Mouse (Mus musculus): ENCODE results near the gene Sh2b3. TPM values are rescaled to one million over a fixed set of nuclear protein-coding genes. Genes with fewer than 3 reads are reported as not detected.

Gene Sh2b3
- polyA plus RNA-seq (2012; rRNA removed), result 62.5 and 88.1 TPM in 2 replicates

DNA sequence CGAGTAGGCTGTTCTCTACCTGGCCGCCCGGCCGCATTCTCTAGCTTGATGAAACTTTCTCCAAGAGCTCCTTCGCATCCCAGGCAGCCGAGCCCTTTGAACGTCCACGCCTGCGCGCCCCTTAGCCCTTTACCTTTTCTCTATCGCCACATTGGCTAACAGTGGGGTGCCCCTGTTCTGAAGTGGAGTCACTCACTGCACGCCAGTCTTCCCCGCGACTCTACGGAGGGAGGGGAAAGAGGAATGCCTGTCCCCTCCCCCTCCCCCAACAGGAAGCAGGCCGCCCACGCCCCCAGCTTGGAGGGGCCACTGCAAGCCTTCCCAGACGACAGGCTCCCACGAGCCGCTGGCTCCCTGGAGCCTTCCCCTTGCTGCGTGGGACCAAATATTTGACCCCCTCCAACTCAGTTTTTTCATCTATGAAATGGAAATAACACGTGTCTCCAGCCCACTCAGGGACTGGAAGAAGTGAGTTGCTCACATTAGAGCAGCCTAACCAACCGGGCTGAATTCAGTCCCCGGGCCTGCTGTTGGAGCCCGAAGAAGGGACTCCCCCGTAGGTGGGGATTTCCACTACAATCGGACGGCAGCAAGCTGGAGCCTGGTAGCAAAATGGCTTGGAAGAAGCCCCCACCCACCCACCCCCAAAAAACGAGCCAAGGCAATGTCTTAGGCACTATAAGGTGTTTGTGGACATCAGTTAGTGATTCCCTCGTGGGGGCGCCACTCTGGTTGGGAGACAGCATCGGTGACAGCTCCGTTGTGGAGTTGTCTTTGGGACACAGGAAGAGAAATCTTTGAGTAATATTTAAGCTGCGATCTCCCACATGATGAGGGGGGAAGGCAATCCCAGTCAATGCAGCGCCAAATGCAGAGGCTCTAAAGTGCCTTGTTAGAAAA, at the start of gene Sh2b3:
TSS of gene Sh2b3 (minus strand) at position 206 of the 900 bp plus-strand sequence.
- no peaks in the 10 kb centered on the region for H3K36me3 ChIP-seq (ENCODE audit: control insufficient read depth, insufficient read depth, low read length)
- H3K4me3 ChIP-seq (ENCODE audit: low read depth, low read length), result peak within 1 kb of the TSS; percentile 94
- no peaks in the 10 kb centered on the region for H3K27me3 ChIP-seq (ENCODE audit: control insufficient read depth, insufficient read depth, low read length)
- no peak for TF ChIP-seq POLR2A (IDR thresholded peaks at IDR 0.05; ENCODE audit: low read depth, low read length)
- TF ChIP-seq CTCF (IDR thresholded peaks at IDR 0.05; ENCODE audit: extremely low read depth, insufficient read length, insufficient replicate concordance, low read depth, low read length), result peak; percentile 9; the same call in 1 of the 2 replicates
- peak within 1 kb of the TSS; percentile 91 for H3K27ac ChIP-seq (ENCODE audit: insufficient read depth, low read depth, low read length)
- H3K4me1 ChIP-seq (ENCODE audit: control insufficient read depth, insufficient read depth, insufficient read length, low read length), result peaks cover 33% of the 10 kb centered on the region
- under 1% methylated on average over 35 of the region's 35 CpGs for WGBS

DNA sequence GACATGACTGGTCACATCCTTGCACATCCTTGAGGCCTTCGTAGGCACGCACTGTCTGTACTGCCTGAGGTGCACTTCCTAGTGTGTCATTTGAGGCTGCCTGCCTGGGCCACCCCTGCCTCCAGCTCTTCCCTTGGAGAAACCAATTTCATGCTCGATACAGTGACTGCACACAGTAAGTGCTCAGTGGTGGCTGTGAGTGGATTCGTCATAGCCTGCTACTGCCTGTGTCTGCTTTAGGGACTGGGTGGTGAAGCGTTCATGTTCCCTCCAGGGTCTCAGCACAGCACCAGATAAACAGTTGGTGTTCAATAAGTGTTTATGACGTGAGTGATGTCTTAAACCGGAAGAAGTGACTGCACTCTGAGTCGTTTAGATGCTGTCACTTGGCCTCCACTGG, 45.9 kb upstream of the Sh2b3 start:
- H3K36me3 ChIP-seq (ENCODE audit: control insufficient read depth, insufficient read depth, low read length), result no peaks in the 10 kb centered on the region
- H3K4me1 ChIP-seq (ENCODE audit: control insufficient read depth, insufficient read depth, insufficient read length, low read length), result peaks cover 6% of the 10 kb centered on the region; the same call in 1 of the 2 replicates
- WGBS, result 76% methylated on average over 8 of the region's 8 CpGs
- no peak overlapping the region for H3K27ac ChIP-seq (ENCODE audit: insufficient read depth, low read depth, low read length)
- TF ChIP-seq POLR2A (IDR thresholded peaks at IDR 0.05; ENCODE audit: low read depth, low read length) (no peak), CTCF (IDR thresholded peaks at IDR 0.05; ENCODE audit: extremely low read depth, insufficient read length, insufficient replicate concordance, low read depth, low read length) (no peak)
- H3K27me3 ChIP-seq (ENCODE audit: control insufficient read depth, insufficient read depth, low read length), result no peaks in the 10 kb centered on the region
- no peak overlapping the region for H3K4me3 ChIP-seq (ENCODE audit: low read depth, low read length)

DNA sequence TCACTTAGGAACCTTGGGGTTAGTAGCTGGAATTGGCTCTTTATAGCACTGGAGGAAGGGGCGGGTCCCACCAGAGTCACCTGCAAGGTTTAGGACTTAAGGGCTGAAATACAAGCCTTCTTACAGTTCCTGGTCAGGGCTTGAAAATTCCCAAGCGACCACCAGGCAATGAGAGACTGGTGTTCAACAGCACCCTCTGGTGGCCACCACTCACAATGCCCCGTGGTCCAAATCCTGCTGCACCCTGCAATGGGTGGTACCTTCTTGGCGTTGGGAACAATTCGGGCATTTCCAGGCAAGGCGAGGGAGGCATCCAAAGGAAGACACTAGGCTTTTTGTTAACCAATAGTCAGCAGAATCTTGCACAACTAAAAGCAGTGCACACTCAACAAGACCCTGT, 41.8 kb upstream of the Sh2b3 start:
- no peak overlapping the region for H3K4me3 ChIP-seq (ENCODE audit: low read depth, low read length)
- no peaks in the 10 kb centered on the region for H3K36me3 ChIP-seq (ENCODE audit: control insufficient read depth, insufficient read depth, low read length)
- 53% methylated on average over 6 of the region's 6 CpGs for WGBS
- no peak for TF ChIP-seq POLR2A (IDR thresholded peaks at IDR 0.05; ENCODE audit: low read depth, low read length)
- TF ChIP-seq CTCF (IDR thresholded peaks at IDR 0.05; ENCODE audit: extremely low read depth, insufficient read length, insufficient replicate concordance, low read depth, low read length), result peak; percentile 82
- no peaks in the 10 kb centered on the region for H3K27me3 ChIP-seq (ENCODE audit: control insufficient read depth, insufficient read depth, low read length)
- no peak overlapping the region for H3K27ac ChIP-seq (ENCODE audit: insufficient read depth, low read depth, low read length)
- peaks cover 6% of the 10 kb centered on the region; the same call in 1 of the 2 replicates for H3K4me1 ChIP-seq (ENCODE audit: control insufficient read depth, insufficient read depth, insufficient read length, low read length)

DNA sequence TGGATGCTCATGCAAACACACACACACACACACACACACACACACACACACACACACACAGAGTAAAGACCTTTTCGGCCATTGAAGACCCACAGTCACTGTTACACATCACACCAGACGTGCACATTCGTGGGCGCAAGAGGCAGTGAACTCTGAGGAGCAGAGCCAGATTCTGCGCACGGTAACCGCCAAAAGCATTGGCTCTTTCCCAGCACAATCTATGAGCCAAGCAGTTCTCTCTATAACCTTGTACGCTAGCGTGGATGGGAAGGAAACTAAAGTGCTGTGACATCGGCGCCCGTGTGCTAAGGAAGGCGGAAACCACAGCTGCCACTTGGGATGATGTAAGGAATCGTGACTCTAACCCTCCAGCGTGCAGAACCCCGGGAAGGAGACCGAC, 41.3 kb upstream of the Sh2b3 start:
- no peak overlapping the region for H3K27ac ChIP-seq (ENCODE audit: insufficient read depth, low read depth, low read length)
- WGBS, result 83% methylated on average over 17 of the region's 17 CpGs
- TF ChIP-seq POLR2A (IDR thresholded peaks at IDR 0.05; ENCODE audit: low read depth, low read length), result no peak
- TF ChIP-seq CTCF (IDR thresholded peaks at IDR 0.05; ENCODE audit: extremely low read depth, insufficient read length, insufficient replicate concordance, low read depth, low read length), result no peak

DNA sequence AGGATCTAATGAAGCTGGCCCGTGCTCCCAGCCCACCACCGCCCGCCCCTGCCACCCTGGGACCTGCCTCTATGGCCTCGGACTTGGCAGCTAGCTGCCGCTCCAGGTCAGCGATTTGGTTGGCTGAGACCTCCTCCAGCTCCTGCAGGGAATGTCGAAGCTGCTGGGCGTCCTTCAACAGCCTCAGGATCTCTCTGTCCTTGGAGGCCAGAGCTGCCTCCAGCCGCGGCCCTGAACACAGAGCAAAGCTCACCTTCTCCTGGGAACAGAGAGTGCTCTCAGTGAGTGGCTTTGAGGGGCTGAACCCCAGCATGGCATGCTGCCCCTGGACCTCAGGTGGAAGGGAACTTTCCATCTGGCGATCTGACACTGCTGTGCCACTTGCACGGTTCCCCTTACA, 39.5 kb upstream of the Sh2b3 start:
- no peak overlapping the region for H3K27ac ChIP-seq (ENCODE audit: insufficient read depth, low read depth, low read length)
- no peak for TF ChIP-seq CTCF (IDR thresholded peaks at IDR 0.05; ENCODE audit: extremely low read depth, insufficient read length, insufficient replicate concordance, low read depth, low read length)
- no peak for TF ChIP-seq POLR2A (IDR thresholded peaks at IDR 0.05; ENCODE audit: low read depth, low read length)

More for the DNA sequence above, 41.3 kb upstream of the Sh2b3 start:
- H3K4me1 ChIP-seq (ENCODE audit: control insufficient read depth, insufficient read depth, insufficient read length, low read length), result peaks cover 4% of the 10 kb centered on the region; the same call in 1 of the 2 replicates
- no peaks in the 10 kb centered on the region for H3K27me3 ChIP-seq (ENCODE audit: control insufficient read depth, insufficient read depth, low read length)
- no peaks in the 10 kb centered on the region for H3K36me3 ChIP-seq (ENCODE audit: control insufficient read depth, insufficient read depth, low read length)
- no peak overlapping the region for H3K4me3 ChIP-seq (ENCODE audit: low read depth, low read length)

DNA sequence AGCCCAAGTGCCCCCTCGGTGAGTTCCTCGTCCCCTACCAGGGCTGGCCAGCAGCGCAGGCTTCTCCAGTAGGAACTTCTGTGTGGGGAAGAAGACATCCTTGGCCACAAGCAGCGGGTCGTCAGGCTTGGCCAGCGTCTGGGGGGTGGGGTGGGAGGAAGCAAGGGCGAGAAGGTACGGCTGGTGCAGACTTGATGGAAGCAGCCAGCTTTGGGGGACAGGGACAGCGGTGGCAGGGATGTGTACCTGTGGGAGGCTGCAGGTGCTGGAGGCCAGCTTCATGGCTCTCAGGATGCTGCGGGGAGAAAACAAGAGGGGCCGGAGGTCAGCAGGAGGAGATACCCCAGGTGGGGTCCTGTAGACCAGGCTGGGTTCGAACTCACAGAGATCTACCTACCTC, 37.6 kb upstream of the Sh2b3 start:
- 89% methylated on average over 12 of the region's 12 CpGs for WGBS
- Histone ChIP-seq H3K27ac (ENCODE audit: insufficient read depth, low read depth, low read length) (no peak overlapping the region), H3K4me1 (ENCODE audit: control insufficient read depth, insufficient read depth, insufficient read length, low read length) (peaks cover 11% of the 10 kb centered on the region), H3K36me3 (ENCODE audit: control insufficient read depth, insufficient read depth, low read length) (no peaks in the 10 kb centered on the region), H3K4me3 (ENCODE audit: low read depth, low read length) (no peak overlapping the region), H3K27me3 (ENCODE audit: control insufficient read depth, insufficient read depth, low read length) (no peaks in the 10 kb centered on the region)
- TF ChIP-seq CTCF (IDR thresholded peaks at IDR 0.05; ENCODE audit: extremely low read depth, insufficient read length, insufficient replicate concordance, low read depth, low read length) (no peak), POLR2A (IDR thresholded peaks at IDR 0.05; ENCODE audit: low read depth, low read length) (no peak)

More for the DNA sequence above, 39.5 kb upstream of the Sh2b3 start:
- Histone ChIP-seq H3K27me3 (ENCODE audit: control insufficient read depth, insufficient read depth, low read length) (no peaks in the 10 kb centered on the region), H3K4me1 (ENCODE audit: control insufficient read depth, insufficient read depth, insufficient read length, low read length) (no peaks in the 10 kb centered on the region; the same call in 1 of the 2 replicates), H3K36me3 (ENCODE audit: control insufficient read depth, insufficient read depth, low read length) (no peaks in the 10 kb centered on the region), H3K4me3 (ENCODE audit: low read depth, low read length) (no peak overlapping the region)
- WGBS, result 87% methylated on average over 12 of the region's 12 CpGs

DNA sequence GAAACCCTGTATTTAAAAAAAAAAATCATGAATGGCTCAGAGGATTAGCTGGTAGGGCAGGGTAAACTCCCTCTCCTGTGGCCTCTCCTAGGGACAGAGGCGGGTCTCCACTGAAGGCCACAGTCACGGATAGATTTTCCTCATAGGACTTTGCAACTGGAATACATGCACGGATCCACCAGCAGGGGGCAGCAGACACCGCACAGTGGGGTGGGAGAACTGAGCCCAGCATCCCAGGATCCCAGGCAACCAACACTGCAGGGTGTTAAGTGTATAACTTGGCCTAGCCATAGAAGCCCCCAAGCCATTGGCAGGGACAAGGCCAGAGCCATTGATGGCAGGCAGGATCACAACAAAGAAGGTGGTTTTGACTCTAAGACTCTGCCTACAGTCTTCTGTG, 34.7 kb upstream of the Sh2b3 start:
- peak; percentile 95 for TF ChIP-seq CTCF (IDR thresholded peaks at IDR 0.05; ENCODE audit: extremely low read depth, insufficient read length, insufficient replicate concordance, low read depth, low read length)
- TF ChIP-seq POLR2A (IDR thresholded peaks at IDR 0.05; ENCODE audit: low read depth, low read length), result no peak
- Histone ChIP-seq H3K27me3 (ENCODE audit: control insufficient read depth, insufficient read depth, low read length) (no peaks in the 10 kb centered on the region), H3K4me1 (ENCODE audit: control insufficient read depth, insufficient read depth, insufficient read length, low read length) (peaks cover 11% of the 10 kb centered on the region), H3K4me3 (ENCODE audit: low read depth, low read length) (no peak overlapping the region), H3K36me3 (ENCODE audit: control insufficient read depth, insufficient read depth, low read length) (no peaks in the 10 kb centered on the region), H3K27ac (ENCODE audit: insufficient read depth, low read depth, low read length) (no peak overlapping the region)
- 10% methylated on average over 4 of the region's 4 CpGs for WGBS

All from small intestine, adult 2 months (tissue).